ENCODE assay signal across 8 mouse cellular contexts in genomic region chr7:132930055-132930454, GRCm38 (mm10). TPM values are rescaled to one million over a fixed set of nuclear protein-coding genes. Genes with fewer than 3 reads are reported as not detected.
A peak's percentile ranks its signal among the peaks of the same experiment; 100 is the strongest.
DNase-seq lines count a peak whose midpoint lies in the region; ATAC-seq and TF ChIP-seq lines count a peak whose summit lies in the region.

No protein-coding gene starts in this region.

- peak overlapping the region; percentile 86 for H3K4me2 ChIP-seq in heart, embryonic 14.5 days (ENCODE audit: low read length)
- peak overlapping the region; percentile 86 for H3K4me2 ChIP-seq in forebrain, embryonic 16.5 days (ENCODE audit: low read length)
- peak overlapping the region; percentile 77 for H3K4me2 ChIP-seq in liver, embryonic 13.5 days

- DNase-seq in heart, adult 11 months: no peak
- no peak for DNase-seq in ES-E14 (ENCODE audit: low read depth, low spot score)
- peak; percentile 13 for DNase-seq in liver, embryonic 13.5 days
- no peak for DNase-seq in frontal cortex, postnatal 36 days (ENCODE audit: low spot score in 2 of 2)
- DNase-seq in urinary bladder, adult 2 months (ENCODE audit: low spot score): no peak
- no peak for DNase-seq in cerebellum, adult 11-12 months

- no peaks in the 10 kb centered on the region for H3K27me3 ChIP-seq in heart, embryonic 14.5 days (ENCODE audit: control insufficient read depth, insufficient read depth, low read length)
- no peaks in the 10 kb centered on the region for H3K27me3 ChIP-seq in forebrain, embryonic 16.5 days (replicated peaks; ENCODE audit: control insufficient read depth, insufficient read depth, low read length)
- no peaks in the 10 kb centered on the region for H3K27me3 ChIP-seq in liver, embryonic 13.5 days

- peak overlapping the region in 1 of 2 experiments; percentile 96; a peak in 2 of 4 replicates for H3K27ac ChIP-seq in heart, embryonic 14.5 days (replicated peaks in 1 of 2; ENCODE audit: control insufficient read depth in 1 of 2, insufficient read depth in 1 of 2, low read depth in 2 of 2, low read length in 2 of 2)
- H3K27ac ChIP-seq in ES-E14 (ENCODE audit: insufficient read depth, low read depth, low read length, poor library complexity, severe bottlenecking): no peak overlapping the region
- H3K27ac ChIP-seq in forebrain, embryonic 16.5 days (ENCODE audit: low read length): no peak overlapping the region
- peak overlapping the region; percentile 98; the same call in 1 of the 2 replicates for H3K27ac ChIP-seq in liver, embryonic 13.5 days

- ATAC-seq in heart, embryonic 14.5 days (ENCODE audit: insufficient number of reproducible peaks, insufficient read depth, low FRiP score, low read depth): no peak
- ATAC-seq in forebrain, embryonic 16.5 days: no peak
- ATAC-seq in liver, embryonic 13.5 days (ENCODE audit: low read depth): no peak

- H3K9me3 ChIP-seq in heart, embryonic 14.5 days (ENCODE audit: control insufficient read depth, low read length): no peaks in the 10 kb centered on the region
- H3K9me3 ChIP-seq in ES-E14 (ENCODE audit: control insufficient read depth, insufficient read depth, low read depth, low read length): no peaks in the 10 kb centered on the region
- H3K9me3 ChIP-seq in forebrain, embryonic 16.5 days (ENCODE audit: control insufficient read depth, low read length): no peaks in the 10 kb centered on the region
- no peaks in the 10 kb centered on the region for H3K9me3 ChIP-seq in liver, embryonic 13.5 days (replicated peaks)

- peaks cover 0 to 14% of the 10 kb centered on the region in 2 experiments; a peak in 2 of 4 replicates for H3K4me1 ChIP-seq in heart, embryonic 14.5 days (ENCODE audit: control insufficient read depth in 2 of 2, insufficient read depth in 2 of 2, low read length in 2 of 2)
- 0 out of 4 replicates have a peak, but pooled peaks cover 0 to 2% of the 10 kb centered on the region in 2 experiments for H3K4me1 ChIP-seq in ES-E14 (ENCODE audit: control insufficient read depth in 2 of 2, insufficient read depth in 2 of 2, low read length in 2 of 2, poor library complexity in 1 of 2)
- H3K4me1 ChIP-seq in forebrain, embryonic 16.5 days (replicated peaks; ENCODE audit: control insufficient read depth, insufficient read depth, low read length): peaks cover 15% of the 10 kb centered on the region
- peaks cover 29% of the 10 kb centered on the region for H3K4me1 ChIP-seq in liver, embryonic 13.5 days (replicated peaks)

- peak overlapping the region in 1 of 2 experiments; percentile 88; a peak in 2 of 4 replicates for H3K4me3 ChIP-seq in heart, embryonic 14.5 days (ENCODE audit: control insufficient read depth in 1 of 2, insufficient read depth in 1 of 2, low read depth in 1 of 2, low read length in 2 of 2)
- H3K4me3 ChIP-seq in ES-E14 (ENCODE audit: insufficient read depth in 1 of 2, low read depth in 1 of 2, low read length in 2 of 2, poor library complexity in 1 of 2, severe bottlenecking in 1 of 2): peak overlapping the region; percentile 81 to 86; a peak in 3 of 4 replicates
- peak overlapping the region; percentile 94 for H3K4me3 ChIP-seq in forebrain, embryonic 16.5 days (replicated peaks; ENCODE audit: low read length)
- H3K4me3 ChIP-seq in liver, embryonic 13.5 days (replicated peaks): peak overlapping the region; percentile 98

- WGBS in heart, embryonic 14.5 days: 80% methylated on average over 5 of the region's 5 CpGs
- 85% methylated on average over 5 of the region's 5 CpGs for WGBS in forebrain, embryonic 16.5 days
- 72% methylated on average over 5 of the region's 5 CpGs for WGBS in liver, embryonic 13.5 days (ENCODE audit: insufficient replicate concordance)

- no peaks in the 10 kb centered on the region for H3K36me3 ChIP-seq in heart, embryonic 14.5 days (ENCODE audit: control insufficient read depth, insufficient read depth, low read length)
- H3K36me3 ChIP-seq in ES-E14 (ENCODE audit: control insufficient read depth, insufficient read depth, low read length, poor library complexity, severe bottlenecking): no peaks in the 10 kb centered on the region
- no peaks in the 10 kb centered on the region for H3K36me3 ChIP-seq in forebrain, embryonic 16.5 days (ENCODE audit: control insufficient read depth, insufficient read depth)
- H3K36me3 ChIP-seq in liver, embryonic 13.5 days: no peaks in the 10 kb centered on the region

- peak overlapping the region; percentile 97 for H3K9ac ChIP-seq in heart, embryonic 14.5 days (ENCODE audit: low read length)
- H3K9ac ChIP-seq in ES-E14 (ENCODE audit: insufficient read depth, low read depth, low read length, poor library complexity, severe bottlenecking): no peak overlapping the region; the same call in 1 of the 2 replicates
- peak overlapping the region; percentile 96; the same call in 1 of the 2 replicates for H3K9ac ChIP-seq in forebrain, embryonic 16.5 days (replicated peaks; ENCODE audit: low read depth, low read length)
- peak overlapping the region; percentile 99 for H3K9ac ChIP-seq in liver, embryonic 13.5 days

- in situ Hi-C loops in ES-E14 (cut with MboI; ENCODE audit: low sequenced_read_pairs in 2 of 2, unreplicated experiment in 2 of 2): no loop called here

TF ChIP-seq in ES-E14, 5 proteins besides CTCF, POLR2A, EP300 and RAD21:
- TF ChIP-seq CHD2 (IDR thresholded peaks at IDR 0.05; ENCODE audit: low read depth, low read length) (no peak), ZNF384 (IDR thresholded peaks at IDR 0.05; ENCODE audit: low read depth, low read length) (no peak), MAFK (IDR thresholded peaks at IDR 0.05; ENCODE audit: insufficient read depth, low read depth, low read length) (no peak), HCFC1 (IDR thresholded peaks at IDR 0.05; ENCODE audit: borderline replicate concordance, insufficient read depth, low read length) (no peak), ZC3H11A (IDR thresholded peaks at IDR 0.05; ENCODE audit: borderline replicate concordance, low read depth, low read length) (no peak)

RNA-seq across cellular contexts. Expression of gene Zranb1, which starts 0.9 kb away (rescaled TPM):
- polyA plus RNA-seq in heart, embryonic 14.5 days (2014; fragmentation: Nextera tagmentation; extraction: Ambion mirVana): 12.5 and 13.6 TPM in 2 replicates
- 17.5 and 19.3 TPM in 2 replicates for total RNA-seq in ES-E14 (2012; rRNA removed)
- 22.6 and 22.8 TPM in 2 replicates for polyA plus RNA-seq in forebrain, embryonic 16.5 days (2015; fragmentation: Nextera tagmentation; extraction: Ambion mirVana)
- polyA plus RNA-seq in liver, embryonic 13.5 days (2015; fragmentation: Nextera tagmentation; extraction: Ambion mirVana): 5.5 and 5.6 TPM in 2 replicates
- polyA plus RNA-seq in urinary bladder, adult 2 months (2012; rRNA removed): 22.4 and 24.2 TPM in 2 replicates
